Mouse (Mus musculus): ENCODE measurements around the gene Zkscan16.
A peak's percentile ranks its signal among the peaks of the same experiment; 100 is the strongest.

Gene Zkscan16

DNA sequence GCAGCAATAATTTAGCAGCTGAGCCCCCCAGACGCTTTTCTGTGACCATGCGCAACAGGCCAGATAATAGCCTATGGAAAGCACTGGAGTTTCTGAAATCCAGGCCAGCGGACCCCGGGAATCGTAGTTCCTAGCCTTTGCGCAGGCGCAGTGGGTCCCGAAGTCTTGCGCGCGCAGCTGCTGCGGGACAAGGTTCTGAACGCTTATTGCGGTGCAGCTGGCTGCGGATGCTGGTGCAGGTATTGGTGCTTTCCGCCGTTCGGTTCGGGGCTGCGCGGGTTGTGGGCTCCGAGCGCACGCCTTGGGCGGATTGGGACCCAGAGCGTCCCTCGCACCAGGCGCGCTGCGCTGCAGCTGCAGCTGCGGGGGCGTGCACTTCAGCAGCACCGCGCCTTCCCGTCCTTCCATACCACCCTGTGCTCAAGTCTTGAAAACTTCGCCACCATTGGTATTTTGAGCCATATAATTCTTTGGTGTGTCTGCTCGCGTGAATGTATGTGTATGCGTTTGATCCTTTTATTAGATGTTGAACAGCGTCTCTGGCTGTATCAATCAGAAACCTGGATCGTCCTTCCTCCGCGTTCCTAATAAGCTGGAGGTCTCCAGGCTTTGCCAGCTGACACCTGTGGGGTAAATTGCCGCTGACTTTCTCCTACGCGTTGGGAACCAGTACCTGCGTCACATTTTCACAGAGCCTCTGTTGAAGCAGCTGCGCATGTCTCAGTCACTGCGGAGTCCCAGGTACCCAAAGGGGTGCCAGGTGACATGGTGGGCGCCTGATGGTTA, at the start of gene Zkscan16:
Gene Zkscan16 (plus strand): TSS at position 209 of the 786 bp plus-strand sequence.
- peak; percentile 47 to 57 for DNase-seq

DNA sequence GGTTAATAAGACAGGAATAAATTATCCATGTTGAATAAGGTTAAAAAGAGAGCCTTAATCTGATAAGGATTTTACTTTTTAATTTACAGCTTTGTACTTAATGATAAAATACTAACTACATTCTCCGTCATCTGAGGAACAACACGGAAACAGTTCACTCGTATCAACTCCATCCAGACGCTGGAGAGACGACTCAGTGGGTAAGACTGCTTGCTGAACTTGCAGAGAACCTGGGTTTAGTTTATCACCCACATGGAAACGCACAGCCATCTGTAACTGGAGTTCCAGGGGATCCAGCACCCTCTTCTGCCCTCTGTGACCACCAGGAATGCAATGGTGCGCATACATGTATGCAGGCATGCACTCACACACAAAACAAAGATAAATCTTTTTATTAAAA, 49.0 kb upstream of the Zkscan16 start:
- DNase-seq = no peak

DNA sequence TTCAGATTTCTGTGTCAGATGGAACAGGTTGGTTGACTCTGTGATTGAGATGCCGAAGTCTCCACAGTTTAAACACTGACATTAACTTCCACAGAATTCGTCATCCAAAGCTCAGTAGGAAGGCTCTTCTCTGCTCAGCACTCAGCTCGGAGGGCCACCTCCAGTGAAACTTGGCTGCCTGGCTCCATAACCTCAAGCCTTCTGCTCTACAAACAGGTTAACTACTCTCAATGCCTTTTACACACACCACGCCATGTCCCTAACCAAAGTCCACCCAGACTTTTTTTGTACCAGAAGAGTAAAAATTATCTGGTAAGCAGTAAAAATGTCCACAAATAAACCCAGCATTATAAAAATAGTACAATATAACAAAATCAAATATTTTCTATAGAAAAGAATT, 46.0 kb upstream of the Zkscan16 start:
- no peak for DNase-seq

DNA sequence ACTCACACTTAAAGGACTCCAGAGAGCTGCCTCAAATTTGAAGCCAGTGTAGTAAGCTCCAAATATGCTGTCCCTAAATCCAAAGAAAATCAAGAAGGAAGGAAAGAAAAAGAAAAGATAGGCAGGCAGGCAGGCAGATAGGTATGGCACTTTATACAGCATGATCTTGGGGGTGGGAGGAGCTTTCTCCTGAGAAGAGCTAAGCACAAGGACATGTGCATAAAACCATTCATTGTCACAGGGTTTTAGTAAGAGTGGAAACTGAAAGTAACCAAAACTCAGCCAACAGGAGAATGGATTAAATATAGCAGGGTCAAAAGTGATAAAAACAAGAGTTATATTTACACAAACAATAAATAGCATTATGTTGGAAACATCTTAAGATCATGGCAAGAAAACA, 45.1 kb upstream of the Zkscan16 start:
- DNase-seq = no peak

DNA sequence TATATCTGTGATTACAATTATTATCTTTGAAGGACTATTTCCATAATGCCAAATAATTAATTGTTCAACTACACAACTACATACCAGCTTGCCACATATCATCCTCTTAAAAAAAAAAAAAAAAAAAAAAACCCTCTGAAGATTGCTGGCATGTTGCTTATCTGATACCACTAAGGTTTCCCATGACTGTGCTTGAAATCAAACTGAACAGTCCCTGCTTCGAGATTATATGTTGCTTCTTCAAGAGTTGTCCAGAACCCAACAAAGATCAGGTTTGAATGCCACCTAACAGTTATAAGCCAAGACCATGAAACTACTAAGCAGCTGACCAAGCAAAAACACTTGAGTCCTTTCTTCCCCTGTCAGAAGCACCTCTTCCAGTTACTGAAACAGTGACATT, 36.0 kb upstream of the Zkscan16 start:
- DNase-seq = no peak

DNA sequence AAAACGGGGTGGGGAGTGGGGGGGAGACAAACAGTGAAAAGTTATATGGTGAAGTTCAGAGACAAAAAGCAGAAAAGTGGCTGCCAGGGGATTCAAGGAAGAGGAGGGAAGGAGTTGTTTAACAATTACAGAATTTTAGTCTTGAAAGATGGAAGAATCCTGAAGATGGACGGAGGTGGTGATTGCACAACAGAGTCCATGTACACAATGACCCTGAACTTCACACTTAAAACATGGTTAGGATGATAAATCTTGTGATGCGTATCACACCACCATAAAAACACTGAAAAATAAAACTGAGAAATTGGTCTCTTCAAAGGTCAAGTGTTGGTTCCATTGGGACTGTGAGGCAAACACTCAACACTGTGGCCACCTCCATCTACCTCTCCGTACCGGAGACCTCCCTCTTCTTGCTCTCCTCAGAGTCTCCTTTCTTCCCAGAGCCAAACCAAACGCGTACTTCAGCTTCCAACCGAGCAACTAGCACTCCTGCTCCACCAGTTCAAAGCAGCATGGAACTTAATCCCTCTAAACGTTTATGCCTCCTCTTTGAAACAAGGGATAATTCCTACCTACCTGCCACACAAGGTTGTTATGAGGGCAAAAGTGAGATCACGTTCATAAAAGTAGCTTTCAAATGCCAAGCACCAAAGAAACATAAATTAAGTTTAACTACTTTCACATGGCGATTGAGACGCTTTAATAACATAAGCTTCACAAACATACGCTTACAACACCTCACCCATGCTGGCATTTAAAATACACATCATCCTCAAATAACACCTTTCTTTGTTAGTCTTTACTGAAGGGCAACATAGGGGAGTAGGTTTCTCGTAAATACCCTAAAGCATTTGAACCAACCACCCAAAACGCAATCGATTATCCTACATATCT, 33.0 kb upstream of the Zkscan16 start:
- DNase-seq = no peak

DNA sequence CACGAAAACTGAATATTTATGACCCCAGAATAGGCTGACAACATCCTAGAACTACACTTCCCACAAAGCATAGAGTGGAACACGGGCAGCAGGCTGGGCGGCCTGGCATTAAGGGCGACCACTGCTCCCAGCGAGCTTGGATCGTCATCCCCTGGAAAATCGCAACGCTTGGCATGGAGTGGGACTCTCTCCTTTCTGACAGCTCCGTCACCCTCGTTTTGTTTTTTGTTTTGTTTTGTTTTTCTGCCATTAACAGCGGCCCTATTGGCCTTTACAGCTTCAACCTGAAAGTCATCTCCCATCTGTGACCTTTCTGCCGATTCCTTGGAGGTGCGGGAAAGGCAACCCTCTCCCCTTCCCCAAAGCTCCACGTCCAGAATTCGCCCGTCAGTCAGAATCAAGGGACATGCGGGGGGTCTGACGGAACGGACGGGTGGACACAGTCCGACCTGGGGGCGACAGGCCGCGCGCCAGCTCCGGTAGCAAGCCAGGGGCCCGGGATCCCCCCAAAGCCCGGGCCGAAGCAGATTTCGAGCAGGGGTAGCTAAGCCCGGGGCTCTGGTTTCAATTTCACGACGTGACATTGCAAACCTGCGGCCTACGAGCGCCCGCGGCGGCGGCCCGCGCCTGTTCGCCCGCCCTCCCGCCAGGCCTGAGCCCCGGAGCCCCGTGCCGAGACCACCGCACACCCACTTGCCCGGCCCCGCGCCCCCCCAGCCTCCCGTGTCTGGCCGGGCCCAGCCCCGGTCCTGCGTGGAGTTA, 32.2 kb upstream of the Zkscan16 start:
- DNase-seq = peak; percentile 52 to 55

DNA sequence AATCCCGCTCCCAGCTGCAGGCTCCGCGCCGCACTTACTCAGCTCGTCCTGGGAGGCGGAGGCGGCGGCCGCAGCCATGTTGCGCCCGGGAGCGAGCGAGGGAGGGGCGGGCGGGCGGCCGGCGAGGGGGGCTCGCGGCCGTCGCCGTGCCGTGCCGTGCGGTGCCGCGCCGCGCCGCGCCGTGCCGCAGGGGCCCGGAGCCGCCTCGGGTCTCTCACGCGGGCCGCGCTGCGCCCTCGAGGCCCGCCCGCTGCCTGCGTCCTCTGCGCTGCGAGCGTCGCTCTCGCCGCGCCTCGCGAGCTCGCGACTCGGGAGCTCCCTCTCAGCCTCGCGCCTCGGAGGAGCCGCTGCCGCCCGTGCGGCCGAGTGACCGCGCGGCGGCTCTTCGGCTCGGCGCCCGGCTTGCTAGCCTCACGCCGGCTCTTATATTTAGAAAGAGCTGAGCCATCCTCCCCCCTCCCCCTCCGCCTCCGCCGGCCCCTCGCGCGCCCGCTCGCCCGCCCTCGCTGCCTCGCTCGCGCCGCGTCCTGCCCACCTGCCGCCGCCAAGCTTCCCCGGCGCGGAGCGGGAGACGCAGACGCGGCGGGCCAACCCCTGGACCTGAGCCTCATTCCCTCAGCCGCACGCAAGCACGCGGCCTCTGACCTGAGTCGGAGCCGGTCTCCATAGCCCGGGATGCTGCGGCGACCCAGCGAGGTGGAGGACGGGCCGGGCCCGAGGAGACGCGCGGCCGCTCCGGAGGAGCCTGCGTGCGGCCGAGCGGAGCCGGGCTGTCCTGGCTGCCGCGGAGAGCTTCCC, 31.4 kb upstream of the Zkscan16 start:
- peak; percentile 50 to 56 for DNase-seq

DNA sequence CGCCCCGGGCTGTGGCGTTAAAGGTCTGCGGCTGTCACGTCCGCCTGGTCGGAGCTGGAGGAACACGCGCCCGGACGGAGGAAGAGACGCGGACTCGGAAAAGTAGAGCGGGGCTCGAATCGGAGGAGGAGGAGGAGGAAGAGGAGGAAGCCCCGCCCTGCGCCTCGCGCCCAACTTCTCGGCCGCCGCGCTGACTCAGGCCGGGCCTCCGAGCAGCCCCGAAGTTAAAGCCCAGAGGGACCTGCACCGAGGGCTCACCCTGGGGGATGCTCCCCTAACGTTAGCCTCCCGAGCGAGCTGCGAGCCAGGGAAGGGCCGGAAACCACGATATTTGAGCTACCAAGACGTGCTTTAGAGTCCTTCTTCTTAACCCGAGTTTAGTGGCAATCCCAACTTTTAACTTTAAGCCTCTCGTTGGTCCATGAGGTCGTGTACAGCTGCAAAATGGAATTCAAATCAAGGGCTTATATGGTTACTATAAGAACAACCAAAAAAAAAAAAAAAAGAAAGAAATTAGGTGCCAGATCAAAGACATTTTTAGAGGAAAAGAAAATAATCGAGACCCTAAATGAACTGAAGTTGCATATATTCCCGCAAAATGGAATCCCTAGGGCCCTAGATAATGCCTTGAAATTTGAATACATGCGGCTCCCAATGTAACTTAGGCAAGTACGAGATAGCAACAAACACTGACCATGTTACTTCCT, 30.6 kb upstream of the Zkscan16 start, which contains the start of gene Ecpas:
Gene Ecpas (minus strand): TSS at position 121 of the 707 bp plus-strand sequence.
- peak; percentile 87 for DNase-seq

DNA sequence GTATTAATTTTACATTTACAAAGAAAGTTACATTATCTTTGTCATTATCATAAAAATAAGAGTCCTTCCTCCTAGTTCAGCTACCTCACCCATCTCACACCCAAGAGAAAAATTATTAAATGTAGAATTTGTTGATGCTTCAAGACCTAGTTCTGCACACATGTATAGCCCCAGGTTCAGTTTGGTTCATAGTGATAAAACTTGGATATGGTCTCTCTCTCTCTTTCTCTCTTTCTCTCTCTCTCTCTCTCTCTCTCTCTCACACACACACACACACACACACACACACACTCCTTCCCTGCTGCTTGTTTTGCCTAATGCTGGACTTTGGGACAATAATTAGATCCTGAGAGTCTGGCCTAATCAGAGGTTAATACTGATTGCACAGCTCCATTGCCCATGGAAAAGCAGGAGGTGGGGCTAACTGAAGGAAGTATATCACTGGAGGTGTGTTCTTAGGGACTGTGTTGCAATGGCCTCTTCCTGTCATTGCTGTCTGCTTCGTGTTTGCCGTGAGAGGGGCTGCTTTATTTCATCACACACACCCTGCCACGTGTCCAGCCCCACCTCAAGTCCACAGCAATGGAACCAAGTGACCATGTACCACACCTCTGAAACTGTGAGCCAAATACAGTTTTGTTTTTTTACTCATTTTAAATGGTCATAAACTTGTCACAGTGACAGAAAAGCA, 29.9 kb upstream of the Zkscan16 start:
- peak; percentile 24 to 34 for DNase-seq

DNA sequence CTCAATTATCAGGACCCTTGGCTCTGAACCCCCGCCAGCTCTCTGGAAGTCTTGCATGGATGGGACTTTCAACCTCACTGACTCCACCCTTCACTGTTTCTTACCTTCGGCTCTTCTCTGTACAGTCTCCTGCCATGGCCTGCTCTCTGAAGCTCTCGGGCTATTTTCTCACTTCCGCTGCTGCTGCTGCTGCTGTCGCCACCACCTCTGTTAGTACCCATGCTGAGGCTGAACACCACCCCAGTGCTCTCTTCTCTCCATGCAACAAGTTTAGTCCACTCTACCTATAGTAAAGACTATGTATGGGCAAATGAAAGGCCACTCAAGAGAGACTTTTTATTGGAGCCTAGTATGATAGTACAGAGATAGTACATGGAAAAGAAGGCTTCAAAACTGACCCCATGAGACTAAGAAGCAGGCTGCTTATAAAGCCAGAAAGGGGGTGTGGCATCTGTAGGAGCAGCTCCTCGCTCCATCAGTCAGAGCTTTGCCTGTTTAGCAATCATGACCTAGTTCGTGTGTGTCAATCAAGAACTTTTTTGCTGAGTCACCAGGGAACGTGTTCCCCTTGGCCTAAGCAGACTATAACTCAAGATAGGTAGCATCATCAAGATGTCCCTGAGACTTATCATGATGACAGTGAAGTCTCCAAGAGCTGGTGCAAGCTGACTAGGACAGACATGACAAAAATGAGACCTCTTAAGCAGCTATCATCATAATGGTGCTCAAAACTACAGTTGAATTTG, 28.2 kb upstream of the Zkscan16 start:
- no peak for DNase-seq

DNA sequence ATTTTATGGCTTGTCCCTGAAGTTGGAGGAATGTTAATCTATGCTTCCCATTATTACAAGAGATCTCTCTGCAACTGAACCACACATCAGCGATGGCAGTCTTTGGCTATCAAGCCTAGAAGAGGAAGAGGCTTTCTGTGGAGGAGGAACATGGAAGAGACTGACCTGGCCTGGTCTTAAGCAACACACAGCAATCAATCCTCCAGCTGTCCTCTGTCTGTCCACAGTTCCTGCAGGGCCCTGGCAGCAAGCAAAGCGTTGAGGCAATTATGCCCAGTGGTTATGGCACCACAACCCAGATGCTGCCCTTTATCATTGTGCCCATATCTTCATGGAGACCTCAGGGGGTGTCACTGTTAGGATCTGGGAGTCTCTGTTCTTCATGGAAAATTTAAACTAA, 19.5 kb upstream of the Zkscan16 start:
- no peak for DNase-seq

DNA sequence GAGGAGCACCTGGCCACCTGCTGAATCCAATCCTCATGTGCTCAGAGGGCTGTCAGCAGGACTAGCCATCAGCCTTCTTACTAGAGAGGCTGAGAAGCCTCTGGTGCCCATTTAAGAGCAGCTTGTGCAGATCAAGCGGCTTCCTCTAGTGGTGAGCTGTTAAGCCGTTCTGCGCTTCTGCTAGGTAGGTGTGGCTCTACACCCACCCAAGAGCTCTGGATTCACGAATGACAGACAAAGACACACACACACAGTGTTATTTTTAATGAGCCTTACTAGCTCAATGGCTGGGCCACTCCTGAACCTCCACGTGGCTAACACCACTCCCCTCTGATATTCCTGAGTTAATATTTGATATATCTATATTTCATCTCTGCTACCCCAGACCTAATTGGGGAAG, 17.8 kb upstream of the Zkscan16 start:
- DNase-seq = no peak

DNA sequence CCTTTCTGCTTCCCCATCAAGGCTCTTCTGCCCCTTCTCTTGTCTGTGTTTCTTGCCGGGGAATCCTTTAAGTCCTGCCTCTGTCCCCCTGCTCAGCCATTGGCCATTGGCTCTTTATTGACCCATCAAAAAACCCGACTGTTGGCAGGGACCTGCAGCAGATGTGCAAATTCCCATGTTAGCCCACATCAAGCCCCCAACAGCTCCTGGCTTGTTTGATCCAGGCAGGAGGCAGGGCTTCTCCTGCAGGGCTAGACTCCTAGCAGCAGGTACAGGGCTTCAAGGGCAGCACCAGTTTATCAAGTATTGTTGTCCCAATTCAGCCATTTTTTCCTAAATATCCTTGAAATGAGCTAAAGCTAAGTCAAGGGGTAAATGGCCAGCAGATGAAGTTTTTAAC, 17.3 kb upstream of the Zkscan16 start:
- no peak for DNase-seq

DNA sequence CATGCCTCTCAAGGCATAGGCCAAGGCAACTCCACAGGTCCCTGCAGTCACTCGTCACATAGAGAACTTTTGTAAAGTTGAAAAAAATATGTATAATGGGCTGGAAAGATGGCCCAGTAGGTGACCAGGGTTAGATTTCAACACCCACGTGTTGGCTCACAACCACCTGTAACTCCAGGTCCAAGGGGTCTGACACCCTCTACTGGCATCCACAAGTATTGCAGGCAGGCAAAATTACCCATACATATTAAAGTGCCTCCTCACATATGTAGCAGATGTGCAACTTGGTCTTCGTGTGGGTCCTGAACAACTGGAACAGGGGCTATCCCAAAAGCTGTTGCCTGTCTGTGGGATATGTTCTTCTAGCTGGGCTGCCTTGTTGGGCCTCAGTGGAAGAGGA, 15.8 kb upstream of the Zkscan16 start:
- DNase-seq = no peak

DNA sequence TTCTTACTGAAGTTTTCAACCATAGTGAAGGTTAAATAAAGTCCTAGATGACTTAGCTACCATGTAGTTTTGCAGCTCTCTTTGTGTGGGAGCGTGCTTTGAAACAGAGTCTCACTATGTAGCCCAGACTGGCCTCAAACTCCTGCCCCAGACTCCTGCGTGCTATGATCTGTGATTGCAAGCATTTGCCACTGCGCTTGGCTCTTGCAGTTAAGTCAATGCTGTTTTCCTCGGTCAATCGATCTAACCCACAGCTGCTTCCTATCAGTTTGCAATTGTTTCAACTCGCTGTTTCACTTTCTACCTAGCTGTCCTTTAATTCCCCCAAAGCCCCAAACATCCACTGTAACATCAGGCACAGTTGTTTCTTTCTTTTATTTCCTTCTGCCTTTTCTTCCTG, 10.9 kb upstream of the Zkscan16 start:
- no peak for DNase-seq

DNA sequence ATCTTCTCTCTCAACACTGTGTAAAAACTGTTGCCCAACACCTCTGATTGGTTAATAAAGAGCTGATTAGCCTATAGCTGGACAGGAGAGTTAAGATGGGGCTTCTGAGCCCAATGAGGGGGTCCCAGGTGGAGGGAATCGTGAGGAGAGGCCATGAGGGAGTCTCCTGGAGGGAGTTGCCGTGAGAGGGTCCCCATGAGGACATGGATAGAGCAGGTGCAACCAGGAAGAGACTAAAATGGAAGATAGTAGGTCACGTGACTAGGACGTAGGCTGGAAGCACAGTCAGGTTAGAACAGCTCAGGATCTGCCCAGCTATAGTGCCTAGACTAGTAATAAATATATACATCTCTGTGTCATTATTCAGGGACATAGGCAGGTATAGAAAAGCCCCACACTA, 9.1 kb upstream of the Zkscan16 start:
- DNase-seq = no peak

DNA sequence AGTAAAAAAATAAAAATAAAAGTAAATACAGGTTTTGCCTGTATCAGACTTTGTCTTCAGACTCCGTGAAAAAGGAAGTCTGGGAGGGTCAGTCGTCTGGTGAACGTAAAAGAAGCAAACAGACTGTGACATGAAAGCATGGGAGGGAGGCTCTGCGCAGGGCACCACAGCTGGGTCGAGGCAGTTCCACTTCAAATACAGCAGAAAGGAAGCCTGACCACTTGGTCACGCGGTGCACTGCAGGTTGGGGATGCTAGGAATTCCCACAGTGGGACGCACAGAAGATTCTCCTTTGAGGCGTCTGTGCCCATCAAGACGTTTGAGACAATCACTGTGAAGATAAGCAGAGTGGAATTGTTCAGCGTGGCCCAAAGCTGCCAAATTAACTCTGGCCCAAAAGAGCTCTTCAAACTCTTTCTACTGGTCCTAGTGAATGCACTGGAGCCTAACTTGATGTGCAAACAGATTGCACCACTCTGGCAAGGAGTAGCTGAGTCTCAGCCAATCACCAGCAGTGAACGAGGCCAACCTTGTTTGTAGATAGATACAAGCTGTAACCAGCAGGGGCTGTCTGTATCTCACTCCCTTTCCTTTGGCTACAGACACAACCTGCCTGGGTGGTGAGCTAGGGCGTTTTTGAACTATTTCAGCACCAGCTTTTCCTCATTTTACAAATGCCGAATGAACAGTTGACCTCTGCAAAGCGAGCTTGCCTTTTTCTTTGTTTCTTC, 8.5 kb upstream of the Zkscan16 start:
- DNase-seq = peak; percentile 70 to 82

DNA sequence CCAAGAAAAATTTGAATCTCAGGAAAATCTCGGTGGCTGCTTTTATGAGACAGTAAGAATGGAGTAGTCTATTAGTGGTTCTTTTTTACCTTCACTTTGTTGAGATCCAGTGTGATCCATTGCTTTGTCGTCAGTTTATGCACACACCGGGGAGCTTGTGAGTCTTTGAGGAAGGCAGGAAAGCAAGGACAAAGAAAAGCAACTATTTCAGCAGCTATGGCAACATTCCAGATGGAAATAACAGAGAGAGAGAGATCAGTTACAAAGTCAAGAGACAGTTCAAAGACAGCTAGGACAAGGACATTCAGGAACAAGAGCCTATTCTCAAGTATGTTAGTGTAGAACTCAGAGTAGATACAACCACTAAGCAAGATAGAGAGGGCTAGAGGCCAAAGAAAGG, 7.6 kb upstream of the Zkscan16 start:
- DNase-seq = no peak

DNA sequence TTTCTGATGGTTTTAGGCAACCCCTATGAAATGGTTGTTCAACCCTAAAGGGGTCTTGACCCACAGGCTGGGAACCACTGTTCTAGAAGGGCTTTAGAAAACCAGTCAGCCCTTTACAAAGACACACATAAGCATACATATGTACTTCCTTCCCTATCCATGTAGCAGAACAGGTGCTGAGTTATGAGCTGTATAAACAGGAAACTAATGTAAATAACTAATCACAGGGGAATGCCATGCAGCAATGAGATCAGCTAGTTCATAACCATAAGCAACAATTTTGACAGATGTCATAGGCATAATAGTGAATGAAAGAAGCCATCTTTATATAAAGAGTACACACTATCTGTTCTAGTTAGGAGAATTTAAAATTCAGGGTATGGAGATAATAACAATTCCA, 1.8 kb upstream of the Zkscan16 start:
- no peak for DNase-seq
